Mouse (Mus musculus): ENCODE data around the gene Ampd1. TPM values are rescaled to one million over a fixed set of nuclear protein-coding genes. Genes with fewer than 3 reads are reported as not detected.

Ampd1 gene
- total RNA-seq (2021) = not detected
- long read RNA-seq, experiment 1 = 0 reads
- long read RNA-seq, experiment 2 = 0 reads

DNA sequence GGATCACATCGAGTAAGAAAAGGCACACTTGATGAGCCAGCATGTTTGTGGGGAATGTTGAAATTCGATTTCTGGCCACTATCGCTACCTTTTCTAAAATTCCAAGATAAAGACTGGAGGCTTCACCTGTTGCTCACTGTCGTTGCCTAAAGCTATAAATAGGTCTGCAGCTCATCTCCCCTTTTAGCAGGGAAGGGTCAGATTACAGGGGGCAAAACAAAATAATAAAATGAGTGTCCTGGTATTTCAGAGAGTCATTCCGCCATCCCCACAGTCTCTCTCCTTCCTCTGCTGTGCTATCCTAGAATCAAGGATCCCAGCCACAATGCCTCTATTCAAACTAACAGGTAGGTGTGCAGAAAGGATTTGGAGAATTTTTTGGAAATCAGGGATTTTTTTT lies at the start of gene Ampd1:
Gene Ampd1, plus strand, starts transcription at position 244 of the 400 bp plus-strand sequence.
- DNase-seq = no peak

DNA sequence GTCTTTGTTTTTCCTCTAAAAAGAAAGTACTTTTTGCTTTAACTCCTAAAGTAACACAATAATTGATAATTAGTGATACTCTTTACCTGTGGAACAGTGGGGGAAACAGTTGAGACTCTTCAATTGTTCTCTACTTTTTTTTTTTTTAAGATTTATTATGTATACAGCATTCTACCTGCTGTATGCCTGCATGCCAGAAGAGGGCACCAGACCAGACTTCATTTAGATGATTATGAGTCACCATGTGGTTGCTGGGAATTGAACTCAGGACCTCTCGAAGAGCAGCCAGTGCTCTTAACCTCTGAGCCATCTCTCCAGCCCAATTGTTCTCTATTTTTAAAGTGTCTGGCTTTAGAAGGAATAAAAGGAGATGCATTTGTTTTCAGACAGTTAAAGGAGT lies 47.6 kb upstream of the Ampd1 start:
- DNase-seq = no peak

DNA sequence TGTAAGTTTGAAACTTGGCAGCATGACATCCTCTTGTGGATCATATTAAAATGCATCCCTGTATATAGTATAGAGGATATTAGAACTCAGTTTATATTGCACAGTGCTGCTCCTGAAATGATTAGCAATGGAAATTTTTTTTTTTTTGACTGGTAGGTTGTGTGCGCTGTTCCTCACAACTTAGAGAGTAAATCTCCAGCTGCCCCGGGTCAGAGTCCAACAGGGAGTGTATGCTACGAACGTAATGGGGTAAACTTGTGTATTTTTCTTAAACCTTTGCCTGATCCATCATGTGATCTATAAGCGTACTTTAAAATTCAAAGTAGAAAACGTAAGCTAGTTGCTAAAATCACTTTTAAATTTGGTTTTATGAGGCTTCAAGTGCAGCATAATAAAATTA lies 33.5 kb upstream of the Ampd1 start:
- no peak for DNase-seq

DNA sequence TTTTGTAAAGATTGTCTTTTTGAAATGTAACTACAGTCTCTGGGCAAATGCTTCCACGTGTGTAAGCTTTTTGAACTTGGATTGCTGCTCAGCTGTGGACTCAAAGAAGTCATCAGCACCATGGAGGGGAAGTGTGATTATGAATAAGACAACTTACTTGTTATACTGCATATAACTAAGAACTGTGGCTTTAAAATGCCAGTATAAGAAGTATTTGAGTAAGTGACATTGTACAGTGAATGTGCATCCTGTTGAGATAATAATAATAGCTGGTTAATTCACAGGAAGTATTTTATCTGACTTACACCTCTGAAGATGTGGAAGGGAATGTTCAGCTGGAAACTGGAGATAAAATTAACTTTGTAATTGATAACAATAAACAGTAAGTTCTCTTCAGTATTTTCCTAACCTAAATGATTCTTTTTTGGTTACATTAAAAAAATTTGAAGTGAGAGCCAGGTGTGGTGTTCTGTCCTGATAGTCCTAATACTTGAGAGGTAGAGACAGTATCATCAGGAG lies 32.9 kb upstream of the Ampd1 start:
- no peak for DNase-seq

DNA sequence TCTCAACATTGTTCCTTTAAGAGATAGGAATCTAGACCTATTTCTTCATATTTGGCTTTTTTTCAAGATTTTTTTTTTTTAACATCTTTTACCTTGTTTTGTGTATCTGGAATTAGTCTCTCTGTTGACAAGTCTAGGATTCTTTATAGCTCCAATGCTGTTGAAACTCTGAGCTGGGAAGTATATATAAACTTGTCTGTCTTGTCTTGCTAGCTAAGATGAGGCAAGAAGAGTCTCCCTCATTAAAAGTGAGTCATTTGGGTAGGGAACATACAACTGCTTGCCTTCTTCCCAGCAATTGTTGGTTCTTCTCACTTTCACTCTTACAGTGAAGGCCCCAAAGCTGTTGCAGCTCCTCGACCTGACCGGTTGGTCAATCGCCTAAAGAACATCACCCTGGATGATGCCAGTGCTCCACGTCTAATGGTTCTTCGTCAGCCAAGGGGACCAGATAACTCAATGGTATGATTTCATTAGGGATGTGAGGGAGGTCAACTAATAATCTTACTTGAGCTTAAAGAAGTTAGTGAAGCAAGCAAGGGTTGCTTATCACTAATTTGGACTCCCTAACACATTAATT lies 17.7 kb upstream of the Ampd1 start:
- no peak for DNase-seq

DNA sequence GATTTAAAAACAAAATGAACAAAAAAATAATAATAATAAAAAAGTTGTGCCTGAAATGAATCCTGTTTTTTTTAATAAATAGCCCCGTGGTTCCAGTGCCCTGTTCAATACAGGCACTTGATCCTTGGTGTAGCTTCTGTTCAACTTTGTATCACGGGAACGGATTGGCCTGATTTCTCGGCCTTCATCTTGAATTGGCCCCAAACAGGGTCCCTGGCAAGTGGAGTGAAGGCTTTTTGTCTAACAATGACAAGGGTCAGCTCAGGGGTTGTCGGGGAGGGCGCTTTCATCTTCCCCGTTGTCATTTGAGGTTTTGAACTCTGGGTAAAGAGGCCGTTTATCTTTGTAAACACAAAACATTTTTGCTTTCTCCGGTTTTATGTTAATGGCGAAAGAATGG lies 16.1 kb upstream of the Ampd1 start:
- DNase-seq = peak in 1 of 2 experiments; percentile 7

DNA sequence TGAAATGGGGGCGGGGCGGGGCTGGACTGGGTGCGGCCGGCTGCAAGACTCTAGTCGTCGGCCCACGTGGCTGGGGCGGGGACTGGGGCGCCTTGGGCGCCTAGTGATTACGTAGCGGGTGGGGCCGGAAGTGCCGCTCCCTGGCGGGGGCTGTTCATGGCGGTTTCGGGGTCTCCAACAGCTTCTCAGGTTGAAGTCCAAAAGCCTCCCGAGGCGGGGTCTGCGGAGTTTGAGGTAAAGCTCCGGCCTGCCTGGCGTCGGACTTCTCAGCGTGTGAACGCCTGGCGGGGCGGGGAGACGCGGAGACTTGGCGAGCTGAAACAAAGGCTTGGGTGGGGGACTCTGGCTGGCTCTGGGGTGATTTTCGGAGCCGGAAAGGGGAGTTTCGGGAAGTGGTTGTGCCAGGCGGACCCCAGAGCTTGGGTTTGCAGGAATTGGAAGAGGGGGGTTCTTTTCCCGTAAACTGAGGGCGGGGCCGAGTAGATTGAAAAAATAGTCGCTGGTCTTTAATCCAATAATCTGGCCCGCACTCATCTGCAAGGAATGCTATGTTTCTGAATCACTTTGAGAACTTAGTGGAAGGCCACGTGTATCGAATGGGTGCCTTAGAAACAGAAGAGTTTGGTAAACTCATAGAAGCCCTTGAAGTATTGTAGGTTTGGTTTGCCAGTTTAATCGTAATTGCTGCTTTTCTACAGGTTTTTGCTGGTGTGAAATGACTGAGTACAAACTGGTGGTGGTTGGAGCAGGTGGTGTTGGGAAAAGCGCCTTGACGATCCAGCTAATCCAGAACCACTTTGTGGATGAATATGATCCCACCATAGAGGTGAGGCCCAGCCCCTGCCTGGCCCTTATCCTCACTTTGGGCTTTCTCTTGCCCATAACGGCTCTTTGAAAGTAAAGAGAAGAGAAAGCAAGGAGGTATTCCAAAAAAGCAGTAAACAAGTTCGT lies 15.3 kb upstream of the Ampd1 start, which contains the start of gene Nras:
Gene Nras, plus strand, starts transcription at position 79 of the 951 bp plus-strand sequence.
- DNase-seq = peak; percentile 97 to 98

DNA sequence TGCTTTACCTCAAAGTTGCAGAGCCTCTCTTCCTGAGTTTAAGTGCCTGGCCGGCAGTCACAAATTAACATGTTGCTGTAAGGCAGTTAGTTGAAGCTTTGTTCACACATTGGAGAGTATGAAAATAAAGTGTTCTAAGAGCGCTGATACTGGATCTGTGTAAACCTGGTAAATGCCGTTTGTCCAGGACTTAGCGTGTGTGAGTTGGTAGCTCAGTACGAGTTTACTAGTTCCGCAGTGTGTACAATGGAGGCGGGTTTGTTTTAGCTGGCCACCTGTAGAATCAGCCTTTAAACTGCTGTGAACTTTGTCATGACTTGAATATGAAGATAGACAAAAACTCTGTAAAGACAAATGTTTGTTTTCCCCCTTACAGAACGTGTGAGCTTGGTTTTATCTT lies 6.9 kb upstream of the Ampd1 start:
- DNase-seq = no peak

DNA sequence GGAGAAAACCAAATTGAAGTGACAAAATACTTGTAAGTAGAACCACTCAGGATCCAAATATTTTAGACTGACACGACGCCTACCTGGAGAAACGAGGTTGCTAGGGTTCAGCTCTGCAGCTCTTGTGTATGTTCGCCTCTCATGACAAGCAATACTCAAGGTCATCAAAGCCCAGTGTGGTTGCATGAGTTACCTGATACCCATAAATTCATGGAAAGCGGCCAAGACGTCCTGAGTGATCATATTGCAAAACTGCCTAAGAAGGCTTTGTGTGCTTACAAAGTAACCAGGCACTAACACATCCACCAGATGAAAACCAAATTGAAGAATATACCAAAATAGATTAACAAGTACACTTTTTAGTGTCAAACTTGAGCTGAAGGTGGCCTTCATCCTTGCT lies 4.8 kb upstream of the Ampd1 start:
- no peak for DNase-seq

DNA sequence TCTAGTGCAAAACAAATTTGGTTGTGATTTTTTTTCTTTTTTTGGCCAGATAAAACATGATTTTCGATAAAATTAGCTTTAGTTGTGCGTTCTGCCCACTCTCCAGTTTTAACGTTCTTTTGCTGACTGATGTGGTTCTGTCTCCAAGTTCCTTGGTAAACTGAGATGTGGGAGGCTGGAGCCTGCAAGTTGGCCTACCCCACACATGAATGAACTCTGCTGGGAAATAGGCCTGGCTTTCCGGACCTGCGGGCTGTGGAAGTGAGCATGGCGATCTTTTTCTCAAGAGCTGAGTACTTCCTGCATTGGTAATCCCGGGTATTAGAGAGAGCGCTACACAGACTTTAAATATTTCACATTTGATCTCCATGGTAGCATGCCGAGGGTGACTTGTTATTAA lies 2.1 kb downstream of the Ampd1 start:
- DNase-seq = no peak

DNA sequence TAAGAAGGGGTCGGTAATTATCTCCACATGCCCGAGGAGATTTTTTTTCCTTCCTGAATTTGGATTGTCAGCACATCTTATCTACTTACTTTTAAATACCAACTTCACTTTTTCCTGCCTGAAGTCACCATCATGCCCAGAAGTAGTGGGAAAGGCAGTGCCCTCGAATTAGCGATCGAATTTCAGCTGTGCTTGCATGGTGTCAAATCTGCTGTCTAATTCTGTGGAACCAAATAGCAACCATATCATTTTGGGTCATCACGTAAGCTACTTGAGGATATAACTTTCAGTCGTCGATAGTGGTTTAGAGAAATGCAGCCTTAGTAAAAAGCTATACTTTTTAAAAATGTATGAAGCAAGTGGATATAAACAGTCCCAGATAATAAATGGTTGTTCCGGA lies 2.7 kb downstream of the Ampd1 start:
- DNase-seq = no peak

DNA sequence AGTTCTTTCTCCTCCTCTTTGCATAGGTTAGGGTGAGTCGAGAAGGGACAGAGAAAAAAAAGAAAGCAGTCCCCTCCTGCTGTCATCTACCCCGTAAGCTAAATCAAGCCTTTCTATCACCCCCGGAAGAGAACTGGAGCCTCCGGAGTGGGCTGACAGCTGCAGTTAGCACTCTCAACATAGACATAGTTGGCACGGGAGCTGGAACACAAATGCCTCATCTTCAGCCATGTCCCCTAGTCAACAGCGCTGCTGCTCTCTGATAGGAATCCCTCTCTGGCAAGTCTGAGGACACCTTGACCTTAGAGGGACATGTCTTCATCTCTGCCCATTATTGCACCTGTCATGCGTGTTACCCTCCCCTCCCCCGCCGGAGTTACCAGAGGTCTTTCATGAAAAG lies 5.5 kb downstream of the Ampd1 start:
- DNase-seq = no peak

DNA sequence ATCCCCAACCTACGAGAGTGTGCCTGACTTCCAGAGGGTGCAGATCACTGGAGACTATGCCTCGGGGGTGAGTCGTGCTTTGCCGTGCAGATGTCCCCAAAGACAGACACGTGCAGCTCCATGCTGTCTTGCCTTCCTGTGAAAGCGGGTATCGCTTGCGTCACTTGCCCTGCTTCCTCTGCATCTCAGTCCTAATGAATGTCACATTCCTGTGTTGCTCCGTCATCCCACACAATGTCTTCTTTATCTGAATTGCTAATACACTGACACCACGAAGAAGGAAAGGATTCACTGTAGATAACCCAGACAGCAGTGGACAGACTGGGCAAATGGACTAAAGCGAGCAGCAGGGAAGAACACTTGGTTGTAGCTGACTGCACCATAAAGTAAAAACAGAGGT lies 7.2 kb downstream of the Ampd1 start:
- no peak for DNase-seq

DNA sequence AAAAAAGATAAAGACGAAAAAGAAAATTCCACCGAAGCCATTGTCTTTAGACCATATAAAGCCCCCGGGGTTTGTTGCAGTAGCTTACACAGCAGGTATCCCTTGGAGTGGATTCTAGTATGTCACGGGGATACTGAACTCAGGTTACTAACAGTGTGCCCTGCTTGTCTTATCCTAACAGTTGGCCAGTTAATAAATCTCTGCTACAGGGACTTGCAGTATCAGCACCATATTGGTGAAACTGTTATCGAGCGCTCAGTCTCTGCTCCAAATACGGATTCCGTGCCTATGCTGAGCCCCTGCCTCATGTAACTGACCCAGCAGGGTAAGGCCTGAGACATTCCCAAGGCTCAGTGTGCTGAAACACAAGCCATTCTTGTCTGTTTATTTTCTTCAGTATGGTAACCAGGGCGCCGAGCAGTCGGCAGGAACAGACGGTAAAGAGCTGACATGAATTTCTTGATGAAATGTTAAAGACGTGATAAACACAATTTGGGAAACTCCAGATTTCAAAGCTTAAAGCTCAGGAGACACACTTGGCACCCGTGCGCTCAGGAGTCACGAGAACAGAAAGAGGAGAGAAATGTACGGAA lies 8.1 kb downstream of the Ampd1 start:
- no peak for DNase-seq

DNA sequence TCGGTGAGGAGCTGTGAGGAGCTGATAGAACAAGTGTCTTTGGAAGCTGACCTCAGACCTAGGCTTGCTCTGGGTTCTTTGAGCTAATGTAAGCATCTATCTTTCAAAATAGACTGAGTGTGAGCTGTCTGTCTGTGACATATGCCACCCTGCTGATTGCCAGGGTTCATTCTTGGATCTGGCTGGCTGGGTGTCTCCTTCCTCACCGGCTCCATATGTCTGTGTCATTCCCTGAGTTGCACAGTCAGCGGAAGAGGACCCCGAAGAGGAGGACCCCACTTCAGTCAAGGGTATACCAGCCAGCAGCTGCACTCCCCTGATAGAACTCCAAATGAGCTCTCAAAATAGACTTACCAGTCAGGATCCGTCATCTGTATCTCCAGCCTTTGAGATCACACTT lies 8.9 kb downstream of the Ampd1 start:
- DNase-seq = no peak

DNA sequence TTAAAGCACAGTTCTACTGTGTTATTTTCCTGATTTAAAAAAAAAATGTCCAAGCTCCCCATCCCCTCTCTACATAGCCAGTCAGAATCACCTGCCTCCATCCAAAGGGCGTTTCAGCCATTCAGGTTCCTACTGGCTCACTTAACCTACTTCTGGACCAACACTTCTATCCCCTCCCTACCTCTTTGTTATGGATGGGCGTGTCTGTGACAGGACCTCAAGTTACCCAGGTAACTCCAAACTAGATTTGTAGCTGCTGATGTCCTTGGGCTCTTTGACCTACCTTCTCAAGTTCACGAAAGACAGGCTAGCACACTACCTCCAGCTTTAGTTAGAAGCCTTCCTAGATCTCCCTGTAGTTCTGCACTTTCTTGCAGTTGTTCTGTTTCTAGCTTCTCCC lies 12.2 kb downstream of the Ampd1 start:
- DNase-seq = no peak

DNA sequence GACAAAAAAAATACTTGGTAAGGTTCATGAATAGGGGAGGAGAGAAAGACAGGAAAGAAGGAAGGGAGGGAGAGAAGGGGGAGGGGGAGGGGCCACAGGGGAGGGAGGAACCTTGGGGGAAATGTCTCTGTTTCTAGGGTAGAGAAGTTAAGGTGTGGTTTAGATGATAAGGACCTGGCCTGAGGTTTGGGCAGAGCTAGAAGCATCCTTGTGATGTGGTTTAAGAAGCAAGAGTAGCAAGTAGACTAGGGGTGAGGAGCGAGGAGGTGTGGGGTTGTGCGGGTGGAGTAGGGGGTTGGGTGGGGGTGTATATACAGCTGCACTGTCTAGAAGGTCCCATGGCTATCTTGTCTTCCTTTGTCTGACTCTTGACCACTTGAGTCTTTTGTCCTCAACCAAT lies 17.9 kb downstream of the Ampd1 start:
- DNase-seq = no peak

DNA sequence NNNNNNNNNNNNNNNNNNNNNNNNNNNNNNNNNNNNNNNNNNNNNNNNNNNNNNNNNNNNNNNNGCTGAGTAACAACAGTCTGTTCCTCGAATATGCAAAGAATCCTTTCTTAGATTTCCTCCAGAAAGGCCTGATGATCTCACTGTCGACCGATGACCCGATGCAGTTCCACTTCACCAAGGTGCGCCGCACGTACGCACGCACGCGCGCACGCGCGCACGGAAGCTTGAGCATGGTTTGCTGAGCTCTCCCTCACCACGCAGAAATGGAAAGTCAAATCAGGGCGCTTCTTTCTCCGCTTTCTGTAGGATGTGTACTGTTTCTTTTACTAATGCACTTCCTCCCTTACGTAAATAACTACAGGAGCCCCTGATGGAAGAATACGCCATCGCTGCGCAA lies 24.8 kb downstream of the Ampd1 start:
- no peak for DNase-seq

DNA sequence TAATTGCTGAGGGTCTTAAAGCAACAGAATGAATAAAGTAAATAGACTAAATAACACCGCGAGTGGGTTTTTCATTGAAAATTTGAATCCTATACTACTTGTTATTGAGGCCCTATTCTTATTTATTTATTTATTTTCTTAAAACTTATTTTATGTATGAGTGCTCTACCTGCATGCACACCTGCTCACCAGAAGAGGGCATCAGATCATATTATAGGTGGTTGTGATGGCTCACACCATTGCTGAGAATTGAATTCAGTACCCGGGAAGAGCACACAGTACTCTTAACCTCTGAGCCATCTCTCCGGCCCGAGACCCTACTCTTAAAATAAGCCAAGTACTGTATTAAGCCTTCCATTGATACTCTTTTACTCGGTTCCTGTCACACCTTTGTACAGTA lies 25.9 kb downstream of the Ampd1 start:
- DNase-seq = no peak

DNA sequence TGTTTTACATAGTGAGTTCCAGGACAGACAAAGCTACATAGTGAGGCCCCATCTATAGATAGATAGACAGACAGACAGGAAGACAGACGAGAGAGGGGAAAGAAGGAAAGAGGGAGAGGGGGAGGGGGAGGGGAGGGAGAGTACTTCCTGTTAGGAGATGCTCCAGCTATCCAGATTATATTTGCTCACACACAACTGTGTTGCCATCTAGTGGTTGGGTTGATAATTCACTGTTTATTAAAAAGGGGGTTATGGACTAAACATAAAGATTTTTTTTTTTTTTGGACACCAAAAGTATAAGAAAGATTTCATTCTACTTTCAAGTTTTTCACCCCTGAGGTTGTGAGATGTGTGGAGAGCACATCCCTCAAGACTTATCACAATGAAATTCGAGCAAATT lies 26.9 kb downstream of the Ampd1 start:
- DNase-seq = no peak

DNA sequence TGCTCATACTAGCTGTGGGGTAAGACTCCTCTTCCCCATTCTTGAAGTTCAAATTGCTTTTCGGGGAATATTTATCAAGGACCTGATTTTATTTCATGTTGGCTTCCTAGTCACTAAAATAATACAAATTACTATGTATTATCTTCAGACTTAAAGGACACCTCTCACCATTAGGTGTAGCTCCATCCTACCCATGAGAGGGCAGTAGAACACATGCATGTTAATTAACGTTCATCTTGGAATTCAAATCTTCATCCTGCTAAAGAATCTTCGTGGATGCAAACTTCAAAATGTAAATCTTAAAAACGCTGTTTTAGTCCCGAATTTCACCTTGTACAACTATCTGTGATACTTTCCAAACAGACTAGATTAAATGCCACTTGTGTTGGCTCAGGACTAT lies 27.4 kb downstream of the Ampd1 start:
- DNase-seq = no peak

DNA sequence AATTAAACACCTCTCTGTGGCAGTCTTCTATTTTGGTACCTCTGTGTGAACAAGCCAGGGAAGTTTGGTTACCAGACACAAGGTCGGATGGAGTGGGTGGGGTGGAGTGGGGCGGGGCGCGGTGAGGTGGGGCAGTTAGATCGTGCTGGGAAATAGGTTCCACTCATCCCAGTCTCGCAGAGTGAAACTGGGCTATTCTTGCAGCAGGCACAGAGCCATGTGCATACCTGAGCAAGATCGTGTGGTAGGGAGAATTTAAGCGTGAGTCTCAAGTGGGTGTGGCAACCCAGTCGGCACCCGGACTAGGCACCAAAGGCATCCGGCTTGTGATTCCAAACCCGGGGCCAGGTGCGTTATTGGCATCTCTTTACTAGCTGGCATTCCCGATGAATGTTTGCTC lies 28.1 kb downstream of the Ampd1 start:
- DNase-seq = peak; percentile 1 to 13

All from adrenal gland, postnatal 36 days (tissue).